Mouse (Mus musculus): Measurements from ENCODE around the gene Slc22a3.

Slc22a3 gene

DNA sequence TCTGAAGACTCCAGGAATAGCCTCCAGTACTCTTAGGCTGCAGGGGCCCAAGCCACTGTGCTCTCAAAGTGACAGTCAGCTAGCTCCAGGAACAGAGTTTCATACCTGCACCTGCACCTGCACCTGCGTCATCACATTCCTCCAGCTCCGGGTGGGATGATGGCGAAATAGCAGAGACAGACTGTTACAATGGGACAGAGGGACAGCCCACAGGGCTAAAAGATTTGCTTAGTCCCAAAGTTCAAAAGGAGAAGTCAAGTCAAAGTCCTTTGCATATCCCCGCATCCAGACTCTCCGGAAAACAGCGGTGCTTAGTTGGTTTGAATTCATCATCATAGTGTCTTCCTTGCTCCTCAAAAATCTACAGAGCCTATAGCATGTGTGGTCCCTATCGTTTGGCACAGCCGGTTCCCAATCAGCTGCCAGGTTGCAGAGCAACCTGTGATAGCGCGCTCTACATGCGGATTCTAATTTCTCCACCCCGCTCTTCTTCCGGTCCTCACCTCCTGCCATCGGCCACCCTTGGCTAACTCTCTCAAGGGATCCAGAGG lies at the start of gene Slc22a3:
Gene Slc22a3 (minus strand): TSS at position 51 of the 551 bp plus-strand sequence.
- DNase-seq (ENCODE audit: low spot score), result no peak

GRCm38 (mm10) chr17:12534353-12535145 lies 27.0 kb upstream of the Slc22a3 start:
- DNase-seq (ENCODE audit: low spot score), result peak; percentile 75

- DNase-seq (ENCODE audit: low spot score), result peak; percentile 61
Measured at GRCm38 (mm10) chr17:12532115-12532514, 24.6 kb upstream of the Slc22a3 start.

- DNase-seq (ENCODE audit: low spot score), result no peak
Measured at GRCm38 (mm10) chr17:12530081-12530480, 22.6 kb upstream of the Slc22a3 start.

DNA sequence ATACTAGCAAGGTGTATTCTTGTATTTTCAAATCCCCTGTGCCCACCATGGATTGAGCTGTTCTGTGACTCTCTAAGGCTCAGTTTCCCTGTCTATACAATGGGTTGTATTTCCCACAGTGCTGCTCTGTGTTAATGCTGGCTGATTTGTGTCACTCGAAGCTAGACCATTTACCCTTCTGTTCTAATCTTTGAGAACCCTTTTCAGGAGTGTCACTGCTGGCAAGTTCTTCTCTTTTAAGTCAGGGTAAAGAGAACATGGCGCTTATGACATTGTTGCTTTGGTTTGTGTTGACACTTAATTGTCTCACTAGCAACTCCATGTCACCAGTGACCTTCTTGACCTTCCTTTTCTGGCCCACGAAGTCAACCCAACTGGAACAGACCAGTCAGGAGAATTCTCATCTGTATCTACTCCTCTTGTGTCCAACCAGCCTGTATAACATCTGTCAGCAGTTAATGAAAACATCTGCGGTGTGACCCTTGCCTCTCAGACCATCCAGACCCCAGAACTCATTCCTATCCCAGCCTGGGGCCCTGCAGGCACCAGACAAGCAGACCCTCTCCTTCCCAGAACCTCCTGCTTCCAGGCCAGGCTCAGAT lies 22.0 kb upstream of the Slc22a3 start:
- no peak for DNase-seq (ENCODE audit: low spot score)

GRCm38 (mm10) chr17:12519089-12519488 lies 11.6 kb upstream of the Slc22a3 start:
- DNase-seq (ENCODE audit: low spot score), result no peak

DNA sequence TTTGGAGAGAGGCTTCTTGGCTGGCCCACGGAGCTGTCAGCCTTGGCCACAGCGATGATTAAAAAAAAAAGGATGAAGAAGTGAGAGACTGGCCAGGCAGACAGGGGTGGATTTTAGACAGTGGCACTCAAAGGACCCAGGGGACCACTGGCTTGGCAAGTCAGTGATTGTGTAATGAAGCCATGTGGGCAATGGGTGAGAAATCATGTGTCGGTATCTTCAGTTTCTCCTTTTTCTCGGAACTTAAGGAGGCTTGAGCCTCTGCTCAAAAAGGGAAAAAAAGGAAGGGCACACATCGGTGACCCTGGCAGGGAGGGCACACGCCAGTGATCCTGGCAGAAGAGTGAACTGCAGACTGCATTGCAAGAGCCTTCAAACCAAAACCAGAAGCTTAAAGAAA lies 10.7 kb upstream of the Slc22a3 start:
- no peak for DNase-seq (ENCODE audit: low spot score)

DNA sequence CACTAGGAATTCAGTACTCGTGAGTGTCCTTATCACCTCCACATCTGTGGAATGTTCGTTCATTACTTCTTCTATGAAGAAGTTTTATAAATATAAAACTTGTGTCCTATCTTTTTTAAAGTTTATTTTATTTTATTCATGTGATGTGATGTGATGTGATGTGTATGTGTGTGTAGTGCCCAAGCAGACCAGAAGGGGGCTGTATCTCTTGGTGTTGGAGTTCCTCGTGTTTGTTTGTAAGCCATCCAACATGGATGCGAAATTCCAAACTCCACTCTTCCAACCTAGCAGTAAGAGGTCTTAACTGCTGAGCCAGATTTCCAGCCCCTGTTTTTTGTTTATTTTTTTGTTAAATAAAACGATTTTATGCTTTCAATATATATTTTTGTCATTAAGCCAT lies 6.5 kb upstream of the Slc22a3 start:
- no peak for DNase-seq (ENCODE audit: low spot score)

DNA sequence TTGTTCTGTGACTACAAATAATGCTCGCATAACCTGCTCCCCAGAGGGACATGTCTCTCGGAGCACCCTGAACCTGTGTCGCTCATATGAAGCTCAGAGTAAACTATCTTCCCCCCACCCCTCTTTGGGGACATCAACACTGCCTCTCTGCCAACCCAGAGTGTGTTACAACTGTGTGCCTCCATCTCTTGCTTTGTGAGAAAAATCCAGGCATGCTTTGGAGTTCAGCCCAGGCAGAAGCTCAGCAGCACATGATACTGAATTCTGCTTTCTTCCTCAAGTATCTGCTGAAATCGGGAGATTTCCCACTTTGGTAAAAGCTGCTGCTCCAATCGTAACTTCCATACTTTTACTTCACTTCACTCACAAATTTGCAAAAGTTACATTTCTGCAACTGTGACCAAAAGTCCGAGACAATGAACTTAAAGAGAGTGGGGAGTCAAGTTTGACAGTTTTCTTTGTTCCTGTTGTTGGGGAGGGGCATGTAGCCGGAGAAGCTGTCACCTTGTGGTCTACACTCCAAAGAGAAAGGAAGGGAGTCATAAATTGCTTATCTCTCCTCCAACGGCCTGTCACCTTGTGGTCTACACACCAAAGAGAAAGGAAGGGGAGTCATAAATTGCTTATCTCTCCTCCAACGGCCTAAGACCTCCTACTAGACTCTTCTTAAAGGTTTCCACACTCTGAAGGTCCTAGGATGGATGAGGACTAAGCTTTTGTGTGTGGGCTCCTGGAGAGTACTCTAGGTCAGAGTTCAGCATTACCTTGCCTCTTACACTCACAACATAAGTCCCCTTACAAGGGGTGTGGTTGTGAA lies 5.8 kb upstream of the Slc22a3 start:
- no peak for DNase-seq (ENCODE audit: low spot score)

DNA sequence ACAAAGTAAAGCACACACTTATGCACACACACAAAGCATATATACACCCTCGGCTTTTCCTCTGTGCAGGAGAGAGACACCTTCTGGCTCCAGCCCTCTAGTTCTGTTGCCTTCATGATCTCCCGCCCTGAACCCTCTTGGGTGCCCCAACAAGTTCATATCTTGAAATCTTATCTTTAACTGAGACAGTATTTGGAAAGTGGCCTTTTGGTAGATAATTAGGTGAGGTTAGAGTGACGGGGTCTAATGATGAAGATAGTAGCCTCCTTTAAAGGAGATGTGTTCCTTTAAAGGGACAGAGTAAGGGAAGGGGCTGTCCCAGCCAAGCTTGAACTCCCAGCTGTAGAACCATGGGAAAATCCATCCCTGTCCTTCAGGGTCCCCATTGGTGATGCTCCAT lies 3.7 kb upstream of the Slc22a3 start:
- DNase-seq (ENCODE audit: low spot score), result no peak

- DNase-seq (ENCODE audit: low spot score), result no peak
Measured at GRCm38 (mm10) chr17:12508376-12508775, 872 bp upstream of the Slc22a3 start.

- DNase-seq (ENCODE audit: low spot score), result no peak
Measured at GRCm38 (mm10) chr17:12506903-12507563, 471 bp downstream of the Slc22a3 start.

DNA sequence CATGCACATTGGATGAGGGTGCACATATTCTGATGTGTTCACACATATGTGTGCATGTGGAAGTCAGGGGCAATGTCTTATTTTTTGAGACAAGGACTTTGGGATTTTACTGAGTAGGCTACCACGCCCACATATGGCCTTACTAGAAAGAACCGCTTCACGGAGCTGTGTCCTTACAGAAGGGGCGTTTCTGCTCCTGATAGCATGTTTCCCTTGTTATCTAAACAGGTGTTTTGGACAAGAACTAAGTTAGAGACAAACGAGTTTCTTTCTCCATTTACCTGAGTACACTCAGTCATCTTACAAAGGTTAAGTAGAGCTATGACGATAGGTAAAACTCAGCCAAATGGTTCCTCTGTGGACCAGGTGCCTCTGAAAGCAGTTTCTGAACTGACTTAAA lies 1.8 kb downstream of the Slc22a3 start:
- no peak for DNase-seq (ENCODE audit: low spot score)

- no peak for DNase-seq (ENCODE audit: low spot score)
Measured at GRCm38 (mm10) chr17:12499426-12499825, 8.1 kb downstream of the Slc22a3 start.

- DNase-seq (ENCODE audit: low spot score), result no peak
Measured at GRCm38 (mm10) chr17:12495558-12495957, 11.9 kb downstream of the Slc22a3 start.

DNA sequence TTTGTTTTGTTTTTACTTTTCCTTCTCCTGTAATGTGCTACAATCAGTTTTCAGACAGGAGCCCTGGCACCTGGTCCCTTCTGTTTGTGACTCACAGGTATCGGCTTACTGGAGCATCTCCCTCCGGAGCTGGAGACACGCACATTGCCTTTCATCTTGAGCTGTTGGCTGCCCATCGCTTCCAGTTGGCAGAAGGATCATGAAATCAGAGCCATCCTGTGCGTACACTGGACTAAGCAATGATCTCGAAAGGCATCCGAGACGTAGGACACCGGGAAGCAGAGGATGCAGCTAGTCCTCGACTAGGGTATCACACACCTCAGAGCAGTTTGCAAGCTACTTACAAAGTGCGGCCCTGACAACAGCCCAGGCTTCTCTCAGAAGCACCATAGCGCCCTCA lies 15.9 kb downstream of the Slc22a3 start:
- no peak for DNase-seq (ENCODE audit: low spot score)

- no peak for DNase-seq (ENCODE audit: low spot score)
Measured at GRCm38 (mm10) chr17:12489888-12490287, 17.6 kb downstream of the Slc22a3 start.

GRCm38 (mm10) chr17:12485657-12486056 lies 21.8 kb downstream of the Slc22a3 start:
- no peak for DNase-seq (ENCODE audit: low spot score)

DNA sequence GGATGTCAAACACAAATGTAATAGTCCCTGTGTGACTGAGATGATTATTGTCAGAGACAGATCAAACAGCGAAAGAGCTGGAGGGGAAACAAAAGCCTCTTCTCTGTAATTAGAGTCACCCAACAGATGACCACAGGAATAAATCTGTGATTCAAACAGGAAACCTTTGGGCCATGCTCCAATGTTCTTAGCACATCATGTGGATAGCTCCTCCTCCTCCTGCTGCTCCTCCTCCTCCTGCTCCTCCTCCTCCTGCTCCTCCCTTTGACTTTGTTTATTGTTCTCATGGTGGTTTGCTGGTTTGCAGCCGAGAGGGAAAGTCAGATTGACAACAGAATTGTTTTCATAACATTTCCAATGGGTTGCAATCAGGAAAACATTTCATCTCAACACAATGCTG lies 28.1 kb downstream of the Slc22a3 start:
- DNase-seq (ENCODE audit: low spot score), result peak; percentile 5

DNA sequence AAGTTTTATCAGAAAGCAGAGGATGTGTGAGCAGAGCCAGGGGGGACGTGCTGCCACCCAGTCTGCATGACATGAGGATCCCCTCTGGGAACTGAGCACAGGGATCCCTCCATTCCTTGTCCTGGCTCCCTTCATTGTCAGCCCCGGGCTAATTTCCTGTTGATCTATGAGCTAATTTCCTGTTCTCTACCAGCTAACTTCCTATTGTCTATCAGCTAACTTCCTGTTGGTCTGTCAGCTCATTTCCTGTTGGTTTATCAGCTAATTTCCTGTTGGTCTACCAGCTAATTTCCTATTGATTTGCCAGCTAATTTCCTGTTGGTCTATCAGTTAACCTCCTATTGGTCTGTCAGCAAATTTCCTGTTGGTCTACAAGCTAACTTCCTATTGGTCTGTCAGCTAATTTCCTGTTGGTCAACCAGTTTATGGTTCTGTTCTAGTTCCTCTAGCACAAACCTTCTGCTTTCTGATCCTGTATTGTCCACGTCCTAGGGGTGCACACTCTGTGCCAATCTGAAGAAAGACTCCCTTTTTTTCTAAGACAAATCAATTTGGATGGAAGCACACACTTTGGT lies 32.9 kb downstream of the Slc22a3 start:
- DNase-seq (ENCODE audit: low spot score), result no peak

- DNase-seq (ENCODE audit: low spot score), result no peak
Measured at GRCm38 (mm10) chr17:12472547-12472946, 35.0 kb downstream of the Slc22a3 start.

DNA sequence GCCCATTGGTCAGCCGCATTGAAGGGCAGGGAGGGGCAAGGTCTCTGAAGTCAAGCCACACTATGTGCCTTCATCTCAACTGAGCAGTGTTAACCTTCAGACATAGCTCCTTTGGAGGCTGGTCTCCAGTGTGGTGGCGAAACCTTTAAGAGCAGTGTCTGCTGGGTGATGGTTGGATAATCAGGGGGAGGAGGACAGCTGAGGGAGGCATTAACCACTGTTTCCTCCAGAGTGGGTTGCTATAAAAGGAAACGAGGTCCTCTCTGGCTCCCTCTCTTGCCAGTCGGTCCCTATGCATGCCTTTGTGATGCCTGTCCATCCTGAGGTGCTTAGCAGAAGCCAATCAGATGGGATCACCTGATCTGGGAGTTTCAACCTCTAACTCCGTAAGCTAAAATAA lies 38.8 kb downstream of the Slc22a3 start:
- no peak for DNase-seq (ENCODE audit: low spot score)
